Mouse (Mus musculus) thymus, postnatal 0 days (tissue): Measurements from ENCODE around the gene Glrx. TPM values are rescaled to one million over a fixed set of nuclear protein-coding genes. Genes with fewer than 3 reads are reported as not detected.
"Not testable (repeated sequence)": the region's sequence is repeated elsewhere in the genome, so short reads cannot be mapped to it uniquely, and the experiment has no call there.

Experiments used
- DNase-seq: peaks from one replicate; pipeline ENCODE4 v3.0.0-alpha.2; 2015; ENCODE audit warnings: low spot score
- polyA plus RNA-seq: library from polyadenylated mRNA; unstranded; fragments of >200 nt; fragmentation: Nextera tagmentation; extraction: Ambion mirVana; gene quantifications from 2 replicates; pipeline ENCODE4 v1.2.1, GENCODE M21; 2015

Gene Glrx
- polyA plus RNA-seq, 1 experiment from 2014 or later: 42.9 TPM

GRCm38 (mm10) chr13:75833499-75833898 is 6.2 kb upstream of the Glrx start:
- no peak for DNase-seq

DNA sequence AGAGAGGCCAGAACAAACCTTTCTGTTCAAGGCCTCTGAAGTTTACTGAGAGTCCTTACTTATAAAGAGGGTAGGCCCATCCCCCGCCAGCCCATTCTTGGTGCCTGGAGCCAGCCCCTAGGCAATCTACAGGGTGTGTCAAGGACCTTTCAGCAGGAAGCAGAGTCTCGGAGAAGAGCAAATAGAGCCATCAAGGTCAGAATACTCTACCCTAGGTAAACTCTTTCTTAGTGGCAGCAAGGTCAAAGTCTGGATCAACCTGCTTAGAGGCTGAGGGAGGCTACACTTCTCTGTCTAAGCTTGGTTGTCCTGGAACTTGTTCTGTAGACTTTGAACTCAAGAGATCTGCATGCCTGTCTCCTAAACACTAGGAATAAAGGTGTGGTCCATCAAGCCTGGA is 4.2 kb upstream of the Glrx start:
- no peak for DNase-seq

GRCm38 (mm10) chr13:75838506-75838905 is 1.2 kb upstream of the Glrx start:
- no peak for DNase-seq

DNA sequence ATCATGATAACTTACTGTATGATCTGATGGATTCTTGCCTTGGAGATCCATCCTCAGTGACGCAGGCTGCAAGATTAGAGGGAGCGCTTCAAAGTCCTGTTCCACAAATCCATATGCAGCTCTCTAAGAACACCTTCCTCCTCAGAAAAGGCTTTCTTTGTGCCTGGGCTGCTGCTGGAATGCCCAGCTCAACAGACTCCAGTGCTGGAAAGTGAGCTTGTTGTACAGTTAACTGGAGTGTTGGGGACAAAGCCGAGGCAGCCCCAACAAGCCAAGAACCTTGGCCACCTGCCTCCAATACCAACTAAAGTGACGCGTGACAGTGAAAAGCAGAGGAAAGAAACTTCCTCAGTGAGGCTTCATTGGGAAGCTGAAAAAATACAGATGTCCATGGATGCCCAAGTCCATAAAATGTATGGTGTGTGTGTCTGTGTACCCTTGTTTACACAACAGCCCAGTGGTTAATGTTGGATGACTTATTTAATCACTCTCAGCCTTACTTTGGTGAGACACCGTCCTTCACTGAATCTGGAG is 1.2 kb downstream of the Glrx start:
- DNase-seq: no peak

DNA sequence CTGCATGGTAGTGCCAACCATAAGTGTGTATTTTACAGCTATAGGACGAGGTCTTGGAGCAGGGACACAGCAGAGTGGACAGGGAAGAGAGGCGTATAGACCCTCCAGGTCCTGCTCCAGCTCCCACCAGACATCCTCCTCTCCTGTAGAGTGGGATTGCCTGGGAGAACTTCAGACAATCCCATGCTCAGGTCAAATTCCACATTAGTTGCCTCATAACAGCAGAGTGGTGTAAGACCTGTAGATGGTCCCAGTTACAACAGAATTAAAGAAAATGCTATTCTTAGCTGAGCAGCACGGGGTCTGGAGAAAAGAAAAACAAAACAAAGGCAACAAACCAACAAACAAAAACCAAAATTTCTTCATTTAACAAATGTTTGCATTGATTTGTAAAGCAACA is 2.3 kb downstream of the Glrx start:
- no peak for DNase-seq

DNA sequence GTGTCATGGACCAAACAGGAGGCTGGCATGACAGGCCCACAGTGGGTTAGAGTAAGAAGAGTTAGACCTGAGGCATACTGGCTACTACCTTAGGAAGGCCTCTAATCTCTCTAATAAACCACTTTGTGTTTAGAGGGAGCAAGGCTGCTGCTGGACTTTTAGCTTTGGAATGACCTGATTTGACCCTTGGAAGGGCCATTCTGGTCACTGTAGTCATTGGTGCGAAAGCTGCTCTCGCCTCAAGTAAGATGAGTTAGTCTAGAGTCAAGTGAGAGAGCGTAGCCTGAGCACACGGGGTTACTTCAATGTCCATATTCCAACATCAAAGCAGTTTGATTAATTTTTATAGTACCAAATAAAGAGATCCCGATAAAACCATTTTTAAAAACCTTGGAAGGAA is 3.7 kb downstream of the Glrx start:
- DNase-seq: no peak

GRCm38 (mm10) chr13:75843993-75844683 is 4.5 kb downstream of the Glrx start:
- no peak for DNase-seq

DNA sequence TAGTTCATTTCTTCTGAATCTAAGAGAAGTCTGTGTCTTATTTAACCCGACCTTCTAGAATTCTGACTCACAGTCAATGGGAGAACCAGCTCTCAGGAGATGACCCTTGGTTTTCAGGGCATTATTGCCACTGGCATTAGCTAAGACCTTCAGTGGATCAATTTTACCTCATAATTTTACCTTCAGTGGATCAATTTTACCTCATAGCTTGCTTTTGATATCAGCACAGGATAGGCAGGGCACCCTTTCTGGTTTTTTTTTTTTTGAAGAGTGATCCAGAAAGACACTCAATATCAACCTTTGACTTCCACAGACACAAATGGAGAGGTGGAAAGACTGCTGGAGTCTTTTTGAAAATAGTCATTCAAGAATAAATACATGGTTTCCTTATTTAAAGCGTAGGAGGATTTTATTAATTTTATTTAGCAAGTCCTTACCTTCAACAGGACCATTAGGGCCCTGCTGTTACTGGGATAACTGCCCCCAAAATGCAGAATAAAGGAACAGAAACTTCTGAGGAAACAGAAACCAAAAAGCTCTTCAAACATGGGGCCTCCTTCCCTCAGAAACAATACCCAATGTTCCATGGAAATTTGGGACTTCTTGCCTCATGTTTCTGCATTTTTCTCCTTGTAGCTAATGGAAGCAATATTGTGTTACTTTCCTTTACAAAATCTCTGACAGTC is 5.3 kb downstream of the Glrx start:
- no peak for DNase-seq

DNA sequence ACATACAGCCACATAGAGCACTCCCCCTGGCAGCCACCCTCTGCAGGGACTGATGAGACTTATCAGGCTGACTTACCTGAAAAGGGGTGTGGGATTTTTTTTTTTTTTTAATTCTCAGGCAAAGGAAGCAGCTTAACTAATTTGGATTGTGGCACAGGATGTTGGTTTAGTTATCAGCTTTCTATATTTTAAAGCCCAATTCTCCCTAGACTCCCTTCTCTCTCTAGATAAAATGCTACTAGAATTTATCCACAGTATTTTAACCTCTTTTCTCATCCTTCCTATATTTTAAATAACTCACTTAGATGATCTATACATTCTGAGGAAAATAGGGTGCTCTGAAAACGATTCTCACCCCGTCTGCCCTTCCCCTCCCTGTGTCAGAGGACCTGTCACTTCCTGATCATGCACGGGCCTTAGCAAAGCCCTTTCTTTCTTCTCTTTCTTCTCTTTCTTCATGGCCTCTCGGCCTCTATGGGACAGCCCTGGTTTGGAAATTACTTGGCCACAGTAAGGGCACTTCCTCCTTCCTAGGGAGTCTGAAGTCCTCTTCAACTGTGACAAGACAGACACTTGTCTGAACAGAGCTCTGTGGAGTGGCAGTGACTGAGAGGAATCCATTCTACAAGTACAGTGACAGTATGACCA is 6.0 kb downstream of the Glrx start:
- no peak for DNase-seq

GRCm38 (mm10) chr13:75847027-75847426 is 7.4 kb downstream of the Glrx start:
- DNase-seq: no peak

DNA sequence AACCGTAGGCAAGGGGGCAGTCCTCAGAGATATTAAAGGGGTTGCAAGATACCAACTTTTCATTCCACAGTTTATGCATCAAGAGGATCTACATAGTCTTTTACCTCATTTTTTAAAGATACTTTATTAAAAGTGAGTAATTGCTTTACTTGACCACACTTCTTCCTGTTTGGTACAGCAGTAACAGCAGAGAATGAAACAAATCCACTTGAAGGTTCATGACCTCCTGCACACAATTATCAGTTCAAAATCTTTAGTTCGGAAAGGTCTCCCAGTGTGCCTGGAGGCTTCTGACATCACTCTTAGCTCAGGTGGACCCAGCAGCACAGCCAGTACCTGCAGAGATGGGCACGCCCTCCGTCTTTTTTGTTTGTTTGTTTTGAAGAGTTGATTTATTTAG is 12.4 kb downstream of the Glrx start:
- DNase-seq: no peak

- DNase-seq: no peak
Observed at GRCm38 (mm10) chr13:75853118-75853517, 13.4 kb downstream of the Glrx start.

GRCm38 (mm10) chr13:75859264-75859844 is 19.7 kb downstream of the Glrx start:
- no peak for DNase-seq

DNA sequence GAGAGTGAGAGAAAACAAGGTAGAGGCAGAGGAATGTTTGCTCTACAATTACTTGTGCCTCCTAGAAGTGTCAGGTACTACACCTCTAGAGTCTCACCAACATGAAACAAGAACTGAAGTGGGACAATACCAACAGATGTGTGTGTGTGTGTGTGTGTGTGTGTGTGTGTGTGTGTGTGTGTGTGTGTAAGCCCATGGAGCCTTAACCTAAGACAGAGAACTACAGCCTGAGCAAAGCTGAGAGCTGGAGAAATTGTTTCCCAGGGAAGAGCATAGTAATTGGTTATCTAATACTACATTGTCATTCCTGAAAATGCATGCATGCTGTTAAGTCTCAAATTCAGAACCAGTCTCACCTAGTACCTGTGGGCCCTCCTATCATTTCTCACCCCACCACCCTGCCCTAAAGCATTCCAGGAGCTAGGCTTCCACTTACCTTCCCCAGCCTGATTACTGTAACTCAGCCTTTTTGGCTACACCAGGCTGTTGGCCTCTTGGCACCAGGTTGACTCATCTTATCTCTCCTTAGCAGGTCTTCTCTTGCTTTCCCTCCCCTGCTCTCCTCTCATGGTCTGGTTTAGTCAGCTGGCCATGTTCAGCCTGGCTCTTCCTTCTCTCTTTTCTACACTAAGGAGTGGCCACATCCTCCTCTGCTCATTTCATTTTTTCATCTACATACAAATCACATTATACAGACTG is 26.0 kb downstream of the Glrx start:
- no peak for DNase-seq

DNA sequence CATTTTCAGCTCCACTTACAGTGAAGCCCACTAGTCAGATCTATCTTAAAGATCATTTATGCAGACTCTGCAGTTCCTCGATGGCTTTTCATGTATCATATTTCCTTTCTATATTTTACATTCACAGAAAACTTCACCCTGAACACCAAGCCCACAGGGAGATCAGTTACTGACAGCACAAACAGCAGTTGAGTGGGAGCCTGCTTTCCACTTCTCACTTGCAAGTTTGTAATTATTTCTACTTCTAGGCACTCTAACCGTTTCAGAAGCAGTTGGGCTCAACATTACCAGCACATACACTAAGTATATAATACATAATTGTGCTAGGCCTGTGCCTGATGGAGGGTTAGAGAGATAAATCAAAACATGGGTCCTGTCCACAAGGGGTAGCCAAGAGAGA is 28.2 kb downstream of the Glrx start:
- DNase-seq: no peak

DNA sequence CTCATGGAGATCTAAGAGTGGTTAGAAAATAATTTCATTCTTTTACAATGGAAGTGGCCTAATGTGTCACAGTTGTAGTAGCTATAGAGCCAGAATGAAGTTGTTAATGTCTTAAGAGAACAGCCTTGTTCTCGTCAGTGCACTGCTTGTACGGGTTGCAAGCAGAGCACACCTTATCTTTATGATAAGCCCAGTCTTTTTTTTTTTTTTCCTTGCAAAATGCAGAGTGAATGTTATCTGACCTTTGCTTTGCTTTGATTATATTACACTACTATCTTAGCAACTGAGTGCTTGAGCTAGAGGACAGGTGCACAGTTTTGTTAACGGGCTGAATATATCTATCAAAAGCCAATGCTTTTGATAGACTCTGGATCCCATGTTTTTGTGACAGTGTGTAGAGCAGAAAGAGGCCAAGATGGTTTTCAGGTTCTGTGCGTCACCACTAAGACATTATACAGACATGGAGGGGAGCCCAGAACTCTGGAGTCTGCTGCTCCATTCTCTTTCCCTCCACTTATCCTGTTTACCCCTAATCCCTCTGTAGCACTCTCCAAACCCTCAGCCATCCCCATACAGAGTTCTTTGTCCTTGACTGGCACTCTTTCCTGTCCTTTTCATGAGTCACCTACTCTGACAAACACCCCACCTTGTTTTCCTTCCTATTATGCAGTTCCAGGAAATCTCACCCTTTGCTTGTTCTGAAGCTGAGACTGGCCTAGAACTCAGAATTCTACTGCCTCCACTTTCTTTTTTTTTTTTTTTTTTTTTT is 35.1 kb downstream of the Glrx start:
- DNase-seq: no peak

DNA sequence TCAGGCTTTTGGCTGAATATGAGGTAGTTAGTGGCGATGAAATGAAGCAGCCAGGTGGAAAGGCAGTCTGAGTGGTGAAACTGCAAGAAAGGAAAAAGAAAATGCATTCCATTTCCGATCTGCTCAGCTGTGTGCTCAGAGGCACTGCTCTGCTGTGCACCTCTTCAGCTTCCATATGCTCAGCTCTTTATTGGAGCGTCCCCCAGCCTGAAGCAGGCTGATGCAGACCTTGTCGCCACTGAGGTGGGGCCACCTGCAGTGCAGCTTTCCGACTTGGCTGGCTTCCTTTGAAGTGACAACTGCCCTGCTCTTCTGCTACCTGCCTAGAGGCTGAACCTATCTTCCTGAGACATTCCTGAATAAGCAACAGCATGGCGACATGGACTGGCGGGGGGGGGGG is 36.5 kb downstream of the Glrx start:
- DNase-seq: not testable (repeated sequence)

GRCm38 (mm10) chr13:75876592-75876991 is 36.9 kb downstream of the Glrx start:
- no peak for DNase-seq

DNA sequence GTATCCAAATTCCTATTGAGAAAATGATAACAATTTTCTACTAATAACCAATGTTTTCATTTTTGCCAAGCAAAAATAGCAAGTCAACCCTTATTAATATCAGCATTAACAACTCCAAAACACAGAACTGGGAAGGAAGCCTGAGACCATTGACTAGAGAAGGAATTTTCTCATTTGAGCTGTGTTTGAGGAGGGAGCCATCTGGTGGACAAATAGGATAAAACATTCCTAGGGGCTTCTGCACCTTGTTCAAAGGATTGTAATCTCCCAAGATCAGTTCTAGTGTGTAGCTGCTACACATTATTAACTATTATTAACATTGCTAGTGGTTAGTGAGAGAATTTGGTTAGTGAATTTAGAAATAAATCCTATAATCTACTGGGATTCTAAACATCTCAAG is 38.2 kb downstream of the Glrx start:
- peak; percentile 51 for DNase-seq

GRCm38 (mm10) chr13:75879756-75880155 is 40.1 kb downstream of the Glrx start:
- DNase-seq: no peak

- no peak for DNase-seq
Observed at GRCm38 (mm10) chr13:75880501-75880900, 40.8 kb downstream of the Glrx start.
